Mouse (Mus musculus) left cerebral cortex, postnatal 10 days (tissue): ENCODE results near the gene C1ql4. TPM values are rescaled to one million over a fixed set of nuclear protein-coding genes. Genes with fewer than 3 reads are reported as not detected.
"Not testable (repeated sequence)": the region's sequence is repeated elsewhere in the genome, so short reads cannot be mapped to it uniquely, and the experiment has no call there.

Experiments
- DNase-seq, 2 experiments: peaks; one replicate each; pipeline ENCODE4 v3.0.0; 2021 to 2022; ENCODE audit warnings: low spot score in 2 of 2, mixed read lengths in 1 of 2; ENCODE audit errors: extremely low spot score in 1 of 2
- intact Hi-C: fragments of 180-260 bp; cut with DNase I; formaldehyde crosslinking; loops from one replicate; pipeline ENCODE4 v1.15.1; 2025
- total RNA-seq, 2 experiments: library from RNA; stranded (reverse); gene quantifications; 2 replicates each; pipeline ENCODE4 v1.2.3; 2021

C1ql4 gene
- total RNA-seq, 2 experiments from 2014 or later = not detected

- intact Hi-C loops = no loop called here
- no peak for DNase-seq
These were observed 4.8 kb downstream of the C1ql4 start for GRCm38 (mm10) chr15:99082840-99083239.

- intact Hi-C loops = no loop called here
- DNase-seq = no peak
These were observed 5.3 kb downstream of the C1ql4 start for GRCm38 (mm10) chr15:99082322-99082721.

GRCm38 (mm10) chr15:99079804-99080203, 7.8 kb downstream of the C1ql4 start:
- no peak for DNase-seq
- intact Hi-C loops = no loop called here

GRCm38 (mm10) chr15:99078181-99078910, 9.3 kb downstream of the C1ql4 start:
- intact Hi-C loops = no loop called here
- DNase-seq = no peak

GRCm38 (mm10) chr15:99076011-99076410, 11.6 kb downstream of the C1ql4 start:
- intact Hi-C loops = not testable (repeated sequence)

GRCm38 (mm10) chr15:99074600-99075333, 12.8 kb downstream of the C1ql4 start:
- intact Hi-C loops = no loop called here
- DNase-seq = peak; percentile 97 to 99

More at GRCm38 (mm10) chr15:99076011-99076410, 11.6 kb downstream of the C1ql4 start:
- DNase-seq = not testable (repeated sequence)

GRCm38 (mm10) chr15:99074019-99074599, 13.5 kb downstream of the C1ql4 start, which contains the start of gene Troap:
Troap (plus strand) TSS chr15:99074575.
- intact Hi-C loops = no loop called here
- no peak for DNase-seq

- DNase-seq = no peak
- intact Hi-C loops = no loop called here
These were observed 15.6 kb downstream of the C1ql4 start for GRCm38 (mm10) chr15:99071988-99072387.

- no peak for DNase-seq
- intact Hi-C loops = no loop called here
These were observed 22.0 kb downstream of the C1ql4 start for GRCm38 (mm10) chr15:99065557-99066165.

DNA sequence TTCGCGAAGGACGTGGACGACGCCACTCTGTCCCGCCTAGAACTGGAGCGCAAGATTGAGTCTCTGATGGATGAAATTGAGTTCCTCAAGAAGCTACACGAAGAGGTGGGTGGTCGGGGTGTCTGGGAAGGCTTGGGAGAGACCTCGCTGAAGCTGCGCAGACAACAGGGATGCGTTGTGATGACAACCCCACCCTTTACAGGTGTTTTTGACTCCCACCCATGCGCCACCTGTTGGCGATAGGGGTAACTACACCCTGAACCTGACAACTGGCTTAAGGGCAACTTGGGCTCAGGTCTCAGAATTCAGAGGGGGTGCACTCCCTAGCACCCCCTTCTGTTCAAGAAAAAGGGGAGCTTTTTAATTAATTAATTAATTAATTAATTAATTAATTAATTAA, 31.3 kb downstream of the C1ql4 start:
- DNase-seq = no peak

DNA sequence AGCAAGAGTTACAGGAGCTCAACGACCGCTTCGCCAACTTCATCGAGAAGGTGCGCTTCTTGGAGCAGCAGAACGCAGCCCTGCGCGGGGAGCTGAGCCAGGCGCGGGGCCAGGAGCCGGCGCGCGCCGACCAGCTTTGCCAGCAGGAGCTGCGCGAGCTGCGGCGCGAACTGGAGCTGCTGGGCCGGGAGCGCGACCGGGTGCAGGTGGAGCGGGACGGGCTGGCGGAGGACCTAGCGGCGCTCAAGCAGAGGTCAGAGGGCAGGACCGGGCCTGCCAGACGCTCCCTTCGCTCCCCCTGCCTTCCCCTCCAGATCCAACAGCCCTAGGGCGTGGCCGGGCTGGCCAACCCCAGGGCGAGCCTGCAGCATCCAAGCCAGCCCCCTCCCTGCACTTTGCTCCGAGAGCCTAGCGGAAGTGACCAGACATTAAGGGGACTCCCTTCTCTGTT, 32.1 kb downstream of the C1ql4 start:
- DNase-seq = peak in 1 of 2 experiments; percentile 57
- intact Hi-C loops = no loop called here

More for the DNA sequence above, 31.3 kb downstream of the C1ql4 start:
- intact Hi-C loops = no loop called here

DNA sequence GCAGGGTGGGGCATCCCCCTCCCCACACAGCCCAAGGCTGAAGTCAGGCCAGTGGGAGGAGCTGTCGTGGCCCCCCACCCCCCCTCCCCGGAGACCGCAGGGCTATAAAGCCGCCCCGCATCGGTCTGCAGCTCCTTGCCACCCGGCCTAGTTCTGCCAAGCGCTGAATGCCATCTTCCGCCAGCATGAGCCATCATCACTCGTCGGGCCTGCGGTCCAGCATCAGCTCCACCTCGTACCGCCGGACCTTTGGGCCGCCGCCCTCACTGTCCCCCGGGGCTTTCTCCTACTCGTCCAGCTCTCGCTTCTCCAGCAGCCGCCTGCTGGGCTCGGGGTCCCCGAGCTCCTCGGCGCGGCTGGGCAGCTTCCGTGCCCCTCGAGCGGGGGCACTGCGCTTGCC, 32.6 kb downstream of the C1ql4 start, which contains the start of gene Prph:
TSS of gene Prph (plus strand) at position 135 of the 400 bp plus-strand sequence.
- no peak for DNase-seq
- intact Hi-C loops = no loop called here

DNA sequence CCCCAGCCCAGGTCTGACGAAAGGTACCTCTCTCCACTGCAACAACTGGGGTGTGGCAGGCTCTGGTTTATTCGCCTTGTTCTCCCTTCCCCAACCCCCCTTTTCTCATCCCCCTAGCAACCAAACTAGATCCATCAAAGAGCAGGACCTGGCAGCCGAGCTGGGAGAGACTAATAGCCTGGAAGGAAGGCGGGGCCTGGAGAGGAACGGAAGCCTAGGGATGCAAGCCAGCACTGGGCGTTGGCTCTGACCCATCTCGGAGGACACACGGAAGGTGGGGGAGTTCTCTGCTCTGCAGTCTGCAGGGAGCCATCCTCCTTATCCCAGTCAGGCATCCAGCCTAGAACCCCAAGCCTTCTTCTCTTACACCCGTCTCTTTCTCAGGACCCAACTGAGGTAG, 34.2 kb downstream of the C1ql4 start:
- intact Hi-C loops = no loop called here
- no peak for DNase-seq

GRCm38 (mm10) chr15:99049473-99050253, 38.0 kb downstream of the C1ql4 start:
- DNase-seq = peak in 1 of 2 experiments; percentile 52
- intact Hi-C loops = no loop called here

DNA sequence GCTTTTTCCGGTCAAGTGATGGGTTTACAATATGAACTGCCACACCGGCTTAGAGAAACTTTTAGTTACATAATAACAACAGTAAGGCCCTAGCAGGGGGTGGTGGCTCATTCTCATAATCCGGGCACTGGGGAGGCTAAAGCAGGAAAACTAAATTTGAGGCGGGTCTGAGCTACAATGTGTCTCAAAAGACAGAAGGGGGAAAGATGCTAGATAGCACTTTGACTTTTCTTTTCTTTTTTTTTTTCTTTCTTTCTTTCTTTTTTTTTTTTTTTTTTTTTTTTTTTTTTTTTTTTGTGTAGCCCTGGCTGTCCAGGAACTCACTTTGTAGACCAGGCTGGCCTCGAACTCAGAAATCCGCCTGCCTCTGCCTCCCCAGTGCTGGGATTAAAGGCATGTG, 41.9 kb downstream of the C1ql4 start:
- intact Hi-C loops, DNase-seq: not testable (repeated sequence)

DNA sequence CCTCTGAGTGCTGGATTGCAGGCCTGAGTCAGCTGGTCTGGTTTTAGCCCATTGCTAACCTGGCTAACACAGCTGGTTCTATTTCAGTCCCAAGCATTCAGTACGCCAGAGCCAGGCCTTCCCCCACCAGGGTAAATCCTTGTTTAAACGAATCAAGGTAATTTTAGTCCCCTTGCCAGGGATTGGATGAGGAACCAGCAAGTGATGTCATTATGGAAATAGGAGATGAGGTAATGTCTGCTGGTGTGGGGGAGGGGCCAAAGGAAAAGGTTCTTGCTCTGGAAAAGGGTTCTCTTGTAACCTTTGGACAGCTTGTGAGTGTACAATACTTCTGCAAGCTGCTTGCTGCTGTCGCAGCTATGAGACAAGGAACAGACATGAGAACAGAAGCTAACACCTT, 42.8 kb downstream of the C1ql4 start:
- no peak for DNase-seq
- intact Hi-C loops = no loop called here

GRCm38 (mm10) chr15:99042334-99042733, 45.3 kb downstream of the C1ql4 start:
- intact Hi-C loops = no loop called here
- no peak for DNase-seq
